Mouse (Mus musculus): ENCODE data around the gene Olfr1367. TPM values are rescaled to one million over a fixed set of nuclear protein-coding genes. Genes with fewer than 3 reads are reported as not detected.

Gene Olfr1367
- polyA plus RNA-seq (2012) = not detected in 2 replicates

DNA sequence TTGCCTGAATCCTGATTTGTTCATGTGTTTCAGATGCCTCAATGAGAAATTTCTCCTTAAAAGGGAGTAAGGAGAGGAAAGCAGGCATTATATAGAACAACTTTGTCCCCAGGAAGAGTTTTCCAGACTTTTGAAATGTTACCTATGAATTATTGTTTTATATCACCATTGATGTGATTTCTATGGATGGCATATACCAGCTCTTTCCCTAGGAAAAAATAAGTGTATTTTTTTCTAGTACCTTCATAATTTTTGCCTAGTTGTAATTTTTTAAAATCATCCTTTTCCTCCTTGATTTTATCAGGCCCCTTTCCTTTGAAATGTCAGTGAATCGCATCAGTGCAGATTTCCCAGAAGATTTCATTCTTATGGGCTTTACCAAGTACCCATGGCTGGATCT, at the start of gene Olfr1367:
Olfr1367 (plus strand) TSS at position 301 of the 400 bp plus-strand sequence.

DNA sequence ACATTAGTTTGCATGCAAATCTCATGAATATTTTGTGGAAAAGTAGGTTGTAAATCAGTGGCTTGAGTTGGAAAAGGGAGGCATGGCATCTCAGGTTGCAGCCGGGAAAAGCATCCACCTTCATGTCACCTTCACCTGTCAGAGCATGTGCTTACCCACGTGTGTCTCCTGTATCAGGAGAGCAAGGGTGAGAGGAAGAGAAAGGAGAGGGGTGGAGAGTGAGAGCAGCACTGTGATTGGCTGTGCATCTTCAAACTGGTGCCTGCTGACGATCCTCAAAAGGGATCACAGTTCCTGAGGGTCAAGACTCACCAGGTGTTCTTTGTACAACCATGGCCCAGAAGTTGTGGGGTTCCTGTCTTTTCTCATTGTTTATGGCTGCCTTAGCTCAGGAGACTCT, 34.8 kb upstream of the Olfr1367 start, which contains the start of gene Gpx6:
Gpx6 (plus strand) TSS at position 200 of the 400 bp plus-strand sequence.

GRCm38 (mm10) chr13:21362621-21363248, 16.0 kb downstream of the Olfr1367 start, which contains the start of gene Zscan12:
Gene Zscan12 (plus strand): TSS chr13:21362820.

Other genes with a start within 250 kb of the Olfr1367 start
- gene Olfr1369-ps1, start 235.4 kb upstream of the Olfr1367 start, polyA plus RNA-seq (2012) = not detected in 2 replicates
- not detected in 2 replicates for gene Olfr263, start 217.3 kb upstream of the Olfr1367 start, polyA plus RNA-seq (2012)
- not detected in 2 replicates for gene Olfr1368, start 201.0 kb upstream of the Olfr1367 start, polyA plus RNA-seq (2012)
- gene Trim27, start 167.5 kb upstream of the Olfr1367 start, polyA plus RNA-seq (2012) = 140 and 157 TPM in 2 replicates
- not detected in 2 replicates for gene Gpx5, start 54.2 kb upstream of the Olfr1367 start, polyA plus RNA-seq (2012)
- not detected in 2 replicates for gene Gpx6, start 34.8 kb upstream of the Olfr1367 start, polyA plus RNA-seq (2012)
- gene Zscan12, start 15.9 kb downstream of the Olfr1367 start, polyA plus RNA-seq (2012) = 1.9 and 2.0 TPM in 2 replicates
- gene Zkscan3, start 55.8 kb downstream of the Olfr1367 start, polyA plus RNA-seq (2012) = 4.7 and 4.8 TPM in 2 replicates
- 0.14 and 0.18 TPM in 2 replicates for gene Pgbd1, start 94.1 kb downstream of the Olfr1367 start, polyA plus RNA-seq (2012)
- 2.0 and 2.2 TPM in 2 replicates for gene Zscan26, start 106.8 kb downstream of the Olfr1367 start, polyA plus RNA-seq (2012)
- gene Nkapl, start 121.6 kb downstream of the Olfr1367 start, polyA plus RNA-seq (2012) = 0.14 and 0.33 TPM in 2 replicates
- 0.16 TPM in 1 of 2 replicates, not detected in the other for gene Zkscan4, start 132.0 kb downstream of the Olfr1367 start, polyA plus RNA-seq (2012)
- gene Gm10065, start 132.5 kb downstream of the Olfr1367 start, polyA plus RNA-seq (2012) = not detected in 2 replicates
- gene AK157302, start 148.3 kb downstream of the Olfr1367 start, polyA plus RNA-seq (2012) = not detected in 2 replicates
- gene Gm11273, start 154.5 kb downstream of the Olfr1367 start, polyA plus RNA-seq (2012) = 31.4 and 32.2 TPM in 2 replicates
- 1.0 and 1.8 TPM in 2 replicates for gene Zkscan8, start 184.2 kb downstream of the Olfr1367 start, polyA plus RNA-seq (2012)
- gene Olfr1366, start 195.9 kb downstream of the Olfr1367 start, polyA plus RNA-seq (2012) = not detected in 2 replicates
- gene Olfr1535, start 213.0 kb downstream of the Olfr1367 start, polyA plus RNA-seq (2012) = not detected in 2 replicates
- not detected in 2 replicates for gene Olfr1364, start 234.8 kb downstream of the Olfr1367 start, polyA plus RNA-seq (2012)